Mouse (Mus musculus) myocyte (in vitro differentiated cells): ENCODE measurements around the gene Tmem259. TPM values are rescaled to one million over a fixed set of nuclear protein-coding genes. Genes with fewer than 3 reads are reported as not detected.
A peak's percentile ranks its signal among the peaks of the same experiment; 100 is the strongest.

ENCODE experiments used
- H3K27me3 ChIP-seq: one replicate; pipeline ENCODE4 v1.6.1; 2011; ENCODE audit not compliant: control insufficient read depth, insufficient read depth, insufficient read length
- H3K36me3 ChIP-seq: one replicate; pipeline ENCODE4 v1.6.1; 2011; ENCODE audit not compliant: control insufficient read depth, insufficient read depth
- H3K4me2 ChIP-seq: one replicate; pipeline ENCODE4 v1.6.1; 2011; ENCODE audit warnings: low read depth, control low read depth
- H3K4me3 ChIP-seq: one replicate; pipeline ENCODE4 v1.5.1; 2011; ENCODE audit warnings: mild to moderate bottlenecking, control low read depth, moderate library complexity
- H3K79me2 ChIP-seq: one replicate; pipeline ENCODE4 v1.6.1; 2011; ENCODE audit not compliant: control insufficient read depth, insufficient read depth
- H3ac ChIP-seq: one replicate; pipeline ENCODE4 v1.6.1; 2011; ENCODE audit not compliant: control insufficient read depth, insufficient read length
- CEBPB ChIP-seq: IDR thresholded peaks from 2 replicates; pipeline ENCODE4 v1.6.1; 2011; ENCODE audit warnings: mild to moderate bottlenecking, moderate library complexity; ENCODE audit not compliant: poor library complexity, insufficient read depth, severe bottlenecking
- E2F4 ChIP-seq: IDR thresholded peaks from one replicate; pipeline ENCODE4 v1.6.1; 2011; ENCODE audit warnings: mild to moderate bottlenecking, control low read depth, moderate library complexity; ENCODE audit not compliant: insufficient read depth
- MAX ChIP-seq: IDR thresholded peaks from one replicate; pipeline ENCODE4 v1.6.1; 2011; ENCODE audit warnings: low read depth, mild to moderate bottlenecking, control low read depth
- MYOD1 ChIP-seq, 3 experiments: IDR thresholded peaks; one replicate each; pipeline ENCODE4 v1.6.1; 2011; ENCODE audit warnings: control low read depth in 2 of 3, low read depth in 2 of 3, mild to moderate bottlenecking in 2 of 3, moderate library complexity in 1 of 3; ENCODE audit not compliant: insufficient read length in 2 of 3, control insufficient read depth in 1 of 3
- MYOG ChIP-seq, 3 experiments: IDR thresholded peaks; one replicate each; pipeline ENCODE4 v1.6.1; 2011; ENCODE audit warnings: control low read depth in 2 of 3, low read depth in 2 of 3, mild to moderate bottlenecking in 2 of 3; ENCODE audit not compliant: insufficient read length in 2 of 3, control insufficient read depth in 1 of 3, insufficient read depth in 1 of 3
- POLR2A ChIP-seq: IDR thresholded peaks from one replicate; pipeline ENCODE4 v1.6.1; 2011; ENCODE audit warnings: low read depth, mild to moderate bottlenecking, control low read depth, moderate library complexity; ENCODE audit not compliant: insufficient read length
- POLR2AphosphoS2 ChIP-seq: IDR thresholded peaks from one replicate; pipeline ENCODE4 v1.6.1; 2011; ENCODE audit warnings: low read depth, control low read depth; ENCODE audit not compliant: insufficient read length
- SRF ChIP-seq: IDR thresholded peaks from one replicate; pipeline ENCODE4 v1.6.1; 2011; ENCODE audit warnings: low read depth; ENCODE audit not compliant: control insufficient read depth, insufficient read length
- TCF12 ChIP-seq: IDR thresholded peaks from one replicate; pipeline ENCODE4 v1.6.1; 2011; ENCODE audit warnings: mild to moderate bottlenecking, control low read depth; ENCODE audit not compliant: poor library complexity, insufficient read depth, severe bottlenecking
- TCF3 ChIP-seq: IDR thresholded peaks from one replicate; pipeline ENCODE4 v1.6.1; 2011; ENCODE audit warnings: low read depth, control low read depth; ENCODE audit not compliant: insufficient read length
- USF1 ChIP-seq: IDR thresholded peaks from one replicate; pipeline ENCODE4 v1.6.1; 2011; ENCODE audit warnings: low read depth, mild to moderate bottlenecking, control low read depth, moderate library complexity
- polyA plus RNA-seq: library from polyadenylated mRNA; unstranded; fragments of >200 nt; fragmentation: generic; extraction: Trizol; gene quantifications from one replicate; pipeline ENCODE4 v1.2.1, GENCODE M21; 2012; ENCODE audit warnings: missing spikeins

Tmem259 gene
- polyA plus RNA-seq, 1 experiment, result 152 TPM

DNA sequence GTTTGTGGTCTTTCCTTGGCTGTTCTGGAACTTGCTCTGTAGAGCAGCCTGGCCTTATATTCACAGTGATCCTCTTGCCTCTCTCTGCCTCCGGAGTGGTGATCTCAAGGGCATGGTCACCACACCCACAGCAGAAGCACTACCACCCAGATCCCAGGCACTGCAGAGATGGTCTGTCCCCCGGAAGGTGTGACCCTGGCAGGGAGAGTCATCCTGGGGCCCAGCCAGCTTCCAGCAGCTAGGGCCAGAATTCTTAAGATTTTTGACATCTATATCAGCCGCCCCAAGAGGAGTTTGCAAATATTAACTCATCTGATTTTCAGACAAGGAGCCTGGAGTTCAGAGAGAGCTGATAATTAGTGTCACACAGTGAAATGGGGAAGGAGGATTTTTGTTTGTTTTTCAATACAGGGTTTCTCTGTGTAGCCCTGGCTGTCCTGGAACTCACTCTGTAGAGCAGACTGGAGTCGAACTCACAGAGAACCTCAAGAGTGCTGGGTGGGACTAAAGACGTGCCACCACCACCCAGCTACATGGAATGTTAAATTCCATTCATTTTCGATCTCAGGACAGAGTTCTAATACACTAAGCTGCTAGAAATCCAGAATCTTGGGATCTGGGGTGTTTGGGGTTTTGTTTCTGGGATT, 2.2 kb upstream of the Tmem259 start:
- Histone ChIP-seq H3K4me3 (peak overlapping the region; percentile 74), H3ac (no peak overlapping the region), H3K27me3 (no peaks in the 10 kb centered on the region), H3K79me2 (peaks cover 39% of the 10 kb centered on the region), H3K4me2 (peak overlapping the region; percentile 86), H3K36me3 (no peaks in the 10 kb centered on the region)
- TF ChIP-seq POLR2A (peak; percentile 34), CEBPB (no peak)

DNA sequence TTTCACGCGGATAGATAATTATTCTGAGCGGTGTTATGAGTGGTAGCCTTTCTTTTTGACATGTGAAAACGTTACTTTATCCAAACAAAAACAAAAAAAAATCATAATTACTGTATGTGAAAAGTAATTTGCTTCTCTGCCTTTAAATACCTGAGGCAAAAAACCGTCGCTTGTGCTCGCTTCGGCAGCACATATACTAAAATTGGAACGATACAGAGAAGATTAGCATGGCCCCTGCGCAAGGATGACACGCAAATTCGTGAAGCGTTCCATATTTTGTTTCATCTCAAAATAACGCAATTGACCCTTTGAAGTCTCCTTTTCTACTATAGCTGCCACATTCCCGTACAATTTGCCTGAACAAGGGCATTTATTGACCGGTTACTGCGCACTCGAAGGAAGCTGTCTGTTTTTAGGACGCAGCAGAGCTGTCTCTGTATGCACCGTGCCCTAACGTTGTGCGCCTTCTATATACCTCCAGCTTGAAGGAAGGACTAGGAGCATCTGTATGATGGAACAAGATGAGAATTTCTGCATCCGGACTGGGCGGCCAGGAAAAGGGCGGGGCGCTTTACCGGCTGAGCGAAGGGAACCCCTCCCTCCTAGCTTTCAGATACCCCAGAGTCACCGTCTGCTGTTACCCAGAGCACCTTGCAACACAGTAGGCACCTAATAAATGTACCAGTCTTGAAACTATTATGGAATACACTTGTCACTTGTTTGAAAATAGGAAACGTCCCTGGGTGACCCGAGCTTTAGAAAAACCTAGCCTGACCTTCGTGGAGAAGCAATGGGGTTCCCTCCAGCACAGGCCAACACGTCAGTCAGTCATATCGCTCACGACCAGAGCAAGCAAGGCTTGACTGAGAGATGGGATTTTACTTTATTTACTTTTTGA, 1.5 kb upstream of the Tmem259 start:
- H3K4me3 ChIP-seq, result peak overlapping the region; percentile 74
- H3K79me2 ChIP-seq, result peaks cover 46% of the 10 kb centered on the region
- H3K36me3 ChIP-seq, result no peaks in the 10 kb centered on the region
- H3K4me2 ChIP-seq, result peak overlapping the region; percentile 86
- TF ChIP-seq TCF12 (no peak), POLR2A (no peak), CEBPB (no peak)
- H3K27me3 ChIP-seq, result no peaks in the 10 kb centered on the region
- no peak overlapping the region for H3ac ChIP-seq

DNA sequence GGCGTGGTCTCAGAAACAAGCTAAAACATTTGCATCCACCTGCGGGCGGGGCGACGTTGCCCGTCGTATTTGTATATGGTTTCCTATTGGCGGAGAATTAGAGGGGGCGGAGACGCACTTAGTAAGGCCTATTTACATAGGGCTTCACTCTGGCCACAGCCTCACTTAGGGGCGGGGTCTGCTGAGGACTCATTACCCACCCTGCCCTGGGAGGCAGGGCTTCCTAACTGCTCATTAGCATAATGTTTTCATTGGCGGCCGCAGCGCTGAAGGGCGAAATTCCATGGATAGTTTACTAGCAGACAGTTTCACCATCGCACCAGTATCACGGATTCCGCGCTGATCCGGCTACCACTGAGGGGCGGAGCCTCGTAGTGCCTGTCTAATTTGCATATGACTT, 741 bp upstream of the Tmem259 start:
- Histone ChIP-seq H3K27me3 (no peaks in the 10 kb centered on the region), H3K79me2 (peaks cover 53% of the 10 kb centered on the region), H3ac (peak overlapping the region; percentile 51), H3K4me3 (peak overlapping the region; percentile 74), H3K4me2 (peak overlapping the region; percentile 86), H3K36me3 (no peaks in the 10 kb centered on the region)
- TF ChIP-seq TCF12, result no peak
- TF ChIP-seq E2F4, result no peak
- TF ChIP-seq POLR2A, result peak; percentile 23
- no peak for TF ChIP-seq CEBPB
- no peak for TF ChIP-seq SRF

DNA sequence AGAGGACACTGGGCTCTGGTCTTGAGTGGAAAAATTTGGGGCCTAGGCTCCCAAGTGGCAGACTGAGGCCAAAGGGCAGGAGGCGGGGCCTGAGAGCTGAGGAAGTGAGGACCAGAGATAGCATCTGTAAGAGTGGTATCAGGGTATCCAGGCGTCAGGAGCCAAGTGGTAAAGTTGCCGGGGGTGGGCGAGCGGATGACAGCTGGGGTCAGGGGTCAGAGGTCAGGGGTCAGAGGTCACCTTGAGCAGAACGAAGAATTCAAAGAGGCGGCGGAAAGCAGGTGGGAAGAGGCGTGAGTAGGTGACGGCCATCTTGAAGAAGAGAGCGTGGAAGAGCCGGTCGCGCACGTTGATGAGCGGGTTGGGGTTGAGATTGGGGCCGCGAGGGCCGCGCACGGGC, 460 bp downstream of the Tmem259 start:
- no peaks in the 10 kb centered on the region for H3K27me3 ChIP-seq

DNA sequence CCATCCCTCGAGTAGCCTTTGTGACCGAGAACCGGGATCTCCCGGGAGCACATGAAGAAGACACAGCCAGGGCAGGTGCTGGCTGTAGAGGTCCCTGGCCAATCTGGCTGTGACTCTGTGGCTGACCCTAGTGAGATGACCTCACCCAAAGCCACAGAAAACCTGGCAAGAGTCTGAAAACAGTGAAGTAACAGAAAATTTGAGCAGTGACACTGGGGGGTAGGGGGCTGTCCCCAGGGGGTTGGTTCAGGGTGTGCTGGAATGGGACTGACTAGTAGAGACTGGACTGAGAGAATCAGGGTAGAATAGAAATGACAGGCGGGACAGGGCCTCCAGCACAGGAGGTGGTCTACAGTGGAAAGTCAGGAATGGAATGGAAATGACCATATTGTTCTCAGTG, 925 bp downstream of the Tmem259 start:
- H3K27me3 ChIP-seq, result no peaks in the 10 kb centered on the region
- no peaks in the 10 kb centered on the region for H3K36me3 ChIP-seq
- peak overlapping the region; percentile 96 for H3K4me2 ChIP-seq
- H3ac ChIP-seq, result peak overlapping the region; percentile 51
- TF ChIP-seq POLR2AphosphoS2 (peak; percentile 13), POLR2A (no peak), USF1 (no peak), MYOG (IDR thresholded peaks at IDR 0.05; ENCODE audit: control insufficient read depth in 1 of 3, insufficient read depth in 1 of 3, insufficient read length in 2 of 3, low read depth in 2 of 3) (peak in 1 of 3 experiments; percentile 22), TCF12 (no peak), TCF3 (no peak)
- peak overlapping the region; percentile 74 for H3K4me3 ChIP-seq
- peaks cover 39% of the 10 kb centered on the region for H3K79me2 ChIP-seq

More for the DNA sequence above, 460 bp downstream of the Tmem259 start:
- peak overlapping the region; percentile 51 for H3ac ChIP-seq
- peaks cover 41% of the 10 kb centered on the region for H3K79me2 ChIP-seq
- TF ChIP-seq POLR2A (no peak), TCF3 (no peak), MAX (no peak), MYOG (IDR thresholded peaks at IDR 0.05; ENCODE audit: control insufficient read depth in 1 of 3, insufficient read depth in 1 of 3, insufficient read length in 2 of 3, low read depth in 2 of 3) (no peak), POLR2AphosphoS2 (no peak), CEBPB (no peak), MYOD1 (IDR thresholded peaks at IDR 0.05; ENCODE audit: control insufficient read depth in 1 of 3, insufficient read length in 2 of 3, low read depth in 2 of 3) (peak in 1 of 3 experiments; percentile 17), USF1 (no peak)
- H3K36me3 ChIP-seq, result no peaks in the 10 kb centered on the region
- H3K4me2 ChIP-seq, result peak overlapping the region; percentile 96
- peak overlapping the region; percentile 74 for H3K4me3 ChIP-seq
